Mouse (Mus musculus): ENCODE data around the gene Sec13. TPM values are rescaled to one million over a fixed set of nuclear protein-coding genes. Genes with fewer than 3 reads are reported as not detected.

Sec13 gene
- polyA plus RNA-seq, 1 experiment from 2014 or later: 268 TPM

DNA sequence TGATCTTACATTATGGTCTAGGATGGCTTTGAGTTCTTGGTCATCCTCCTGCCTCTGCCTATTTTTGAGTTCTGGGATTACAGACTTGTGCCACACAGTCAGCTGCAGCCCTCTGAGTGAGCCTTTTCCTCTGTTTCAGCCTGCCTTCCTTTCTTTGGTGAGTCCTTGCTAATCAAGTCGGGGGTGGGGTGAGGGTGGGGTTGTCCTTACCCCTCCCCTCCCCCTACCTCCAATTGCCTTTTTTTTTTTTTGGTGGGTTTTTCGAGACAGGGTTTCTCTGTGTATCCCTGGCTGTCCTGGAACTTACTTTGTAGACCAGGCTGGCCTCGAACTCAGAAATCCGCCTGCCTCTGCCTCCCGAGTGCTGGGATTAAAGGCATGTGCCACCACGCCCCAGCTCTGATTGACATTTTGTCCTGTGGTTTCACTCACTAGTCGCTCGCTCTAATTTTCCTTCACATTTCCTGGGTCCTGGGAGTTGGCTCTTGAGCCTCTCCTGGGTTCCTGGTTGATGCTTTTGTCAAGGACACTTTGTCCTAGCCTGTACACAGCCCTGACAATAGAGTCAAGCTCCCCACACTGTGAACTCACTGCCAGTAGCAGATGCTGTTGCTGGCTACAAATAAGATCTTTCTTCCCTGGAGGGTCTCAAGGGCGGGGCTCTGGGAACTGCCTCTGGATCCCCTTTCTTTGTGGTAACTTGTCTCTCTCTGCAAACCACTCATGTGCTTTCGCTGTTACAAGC lies 57.3 kb downstream of the Sec13 start:
- WGBS: 84% methylated on average over 10 of the region's 10 CpGs
- no peak for ATAC-seq (ENCODE audit: insufficient number of reproducible peaks, insufficient read depth, low FRiP score, low TSS enrichment)
- no peaks in the 10 kb centered on the region for H3K9me3 ChIP-seq

DNA sequence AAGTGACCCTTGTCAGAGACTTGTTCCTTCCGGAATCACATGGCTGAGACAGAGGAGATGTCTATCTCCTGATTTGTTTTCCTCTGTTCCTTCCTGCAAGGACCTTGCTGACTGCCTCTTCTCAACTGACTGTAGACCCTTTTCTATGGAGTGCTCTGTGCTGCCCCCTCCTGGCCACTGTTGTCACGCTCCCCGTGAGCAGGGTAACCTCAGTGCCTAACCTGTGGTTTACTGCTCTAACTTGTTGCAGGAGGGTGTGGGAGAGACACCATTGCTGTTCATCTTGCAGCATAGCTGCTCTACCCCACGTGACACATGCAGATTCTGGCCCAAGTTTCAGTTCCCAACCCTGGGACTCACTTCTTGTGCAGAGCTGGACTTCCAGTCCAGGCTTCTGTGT lies 59.3 kb downstream of the Sec13 start:
- H3K9me3 ChIP-seq: no peaks in the 10 kb centered on the region
- H3K27ac ChIP-seq: no peak overlapping the region
- H3K9ac ChIP-seq: no peak overlapping the region
- no peak overlapping the region for H3K4me3 ChIP-seq
- H3K27me3 ChIP-seq: no peaks in the 10 kb centered on the region
- H3K4me2 ChIP-seq (replicated peaks): no peak overlapping the region
- no peaks in the 10 kb centered on the region for H3K36me3 ChIP-seq
- H3K4me1 ChIP-seq: no peaks in the 10 kb centered on the region
- 23% methylated on average over 4 of the region's 4 CpGs for WGBS
- ATAC-seq (ENCODE audit: insufficient number of reproducible peaks, insufficient read depth, low FRiP score, low TSS enrichment): no peak

More for the DNA sequence above, 57.3 kb downstream of the Sec13 start:
- Histone ChIP-seq H3K4me1 (no peaks in the 10 kb centered on the region), H3K27ac (no peak overlapping the region), H3K9ac (no peak overlapping the region), H3K4me3 (no peak overlapping the region), H3K4me2 (replicated peaks) (no peak overlapping the region), H3K36me3 (no peaks in the 10 kb centered on the region), H3K27me3 (no peaks in the 10 kb centered on the region)

DNA sequence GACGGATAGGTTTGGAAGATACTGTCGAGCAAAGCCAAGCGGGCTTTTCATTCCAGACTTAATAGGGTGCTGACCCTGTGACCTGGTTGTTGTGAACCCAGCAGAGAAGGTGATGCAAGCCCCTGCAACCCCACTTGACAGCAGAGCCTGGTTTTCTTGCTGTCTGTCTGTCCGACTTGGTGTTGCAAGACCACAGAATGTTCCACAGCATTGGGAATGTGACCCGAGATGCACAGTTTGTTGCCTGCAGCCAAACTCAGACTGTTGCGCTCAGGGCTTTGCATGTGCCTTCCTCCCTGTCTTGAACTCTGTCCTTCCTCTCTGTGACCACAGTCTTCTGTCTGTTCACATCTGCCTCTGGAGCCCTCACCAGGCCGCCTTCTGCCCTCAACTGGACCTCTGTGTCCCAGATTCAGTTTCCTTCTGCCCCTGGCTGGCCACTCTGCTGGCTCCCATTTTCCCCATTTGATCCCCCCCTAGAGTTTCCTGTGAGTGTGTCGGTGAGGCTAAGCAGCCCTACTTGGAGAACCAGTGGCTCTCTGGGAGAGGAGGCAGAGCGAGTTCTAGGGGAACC lies 60.5 kb downstream of the Sec13 start:
- H3K27ac ChIP-seq: no peak overlapping the region
- no peak overlapping the region for H3K4me2 ChIP-seq (replicated peaks)
- no peak for ATAC-seq (ENCODE audit: insufficient number of reproducible peaks, insufficient read depth, low FRiP score, low TSS enrichment)
- H3K4me3 ChIP-seq: no peak overlapping the region
- H3K9me3 ChIP-seq: no peaks in the 10 kb centered on the region
- WGBS: 72% methylated on average over 9 of the region's 9 CpGs
- no peaks in the 10 kb centered on the region for H3K27me3 ChIP-seq
- H3K36me3 ChIP-seq: no peaks in the 10 kb centered on the region
- H3K4me1 ChIP-seq: no peaks in the 10 kb centered on the region
- no peak overlapping the region for H3K9ac ChIP-seq

DNA sequence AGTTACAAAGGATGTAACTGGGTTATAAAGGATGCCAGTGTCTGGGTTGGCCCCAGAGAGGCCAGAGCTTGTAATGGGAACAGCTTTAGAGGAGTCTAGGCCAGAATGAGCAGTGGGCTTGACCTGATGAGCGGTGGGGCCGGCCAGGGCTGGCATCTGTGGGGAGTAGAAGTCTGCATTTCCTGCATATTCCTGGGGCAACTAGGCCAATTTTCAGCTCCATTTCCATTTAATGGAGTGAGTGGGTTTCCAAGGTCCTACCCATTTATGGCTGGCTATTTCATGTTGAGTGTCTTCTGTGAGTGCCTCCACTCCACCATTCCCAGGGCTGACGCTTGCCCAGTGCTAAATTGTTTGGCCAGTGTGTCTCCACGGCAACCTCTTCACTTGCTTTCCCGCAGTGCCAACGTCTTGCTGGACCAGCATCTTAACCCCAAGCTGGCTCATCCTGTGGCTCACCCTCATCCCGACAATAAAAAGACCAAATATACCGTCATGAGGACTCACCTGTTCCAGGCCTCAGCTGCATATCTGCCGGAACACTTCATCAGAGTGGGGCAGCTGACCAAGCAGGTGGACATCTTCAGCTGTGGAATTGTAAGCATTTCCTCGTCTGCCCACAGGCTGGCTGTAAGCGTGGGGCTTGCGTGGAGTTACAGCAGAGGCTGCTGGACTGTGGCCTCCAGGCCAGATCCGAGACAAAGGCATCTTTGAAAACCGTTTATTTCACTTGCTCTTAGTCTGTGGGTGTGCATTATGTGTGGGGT lies 62.1 kb downstream of the Sec13 start:
- Histone ChIP-seq H3K9ac (no peak overlapping the region), H3K4me3 (no peak overlapping the region), H3K27ac (no peak overlapping the region), H3K4me2 (replicated peaks) (no peak overlapping the region), H3K36me3 (no peaks in the 10 kb centered on the region), H3K4me1 (no peaks in the 10 kb centered on the region), H3K9me3 (no peaks in the 10 kb centered on the region), H3K27me3 (no peaks in the 10 kb centered on the region)
- no peak for ATAC-seq (ENCODE audit: insufficient number of reproducible peaks, insufficient read depth, low FRiP score, low TSS enrichment)
- 74% methylated on average over 14 of the region's 14 CpGs for WGBS

Small RNA genes within 50 kb of the gene (microRNA-seq; reads per million reads assigned to microRNA genes)
- 0.91 reads per million for gene Mir7042

Other genes with a start within 250 kb of the Sec13 start
- 2.9 and 3.5 TPM in 2 replicates for gene Prrt3, start 238.8 kb downstream of the Sec13 start, polyA plus RNA-seq (2016; fragmentation: Nextera tagmentation; extraction: Ambion mirVana)
- 85.4 and 90.9 TPM in 2 replicates for gene Emc3, start 209.1 kb downstream of the Sec13 start, polyA plus RNA-seq (2016; fragmentation: Nextera tagmentation; extraction: Ambion mirVana)
- gene Fancd2, start 209.1 kb downstream of the Sec13 start, polyA plus RNA-seq (2016; fragmentation: Nextera tagmentation; extraction: Ambion mirVana): 13.4 and 14.7 TPM in 2 replicates
- 0.13 TPM in 1 of 2 replicates, not detected in the other for gene Fancd2os, start 140.0 kb downstream of the Sec13 start, polyA plus RNA-seq (2016; fragmentation: Nextera tagmentation; extraction: Ambion mirVana)
- gene Brk1, start 136.0 kb downstream of the Sec13 start, polyA plus RNA-seq (2016; fragmentation: Nextera tagmentation; extraction: Ambion mirVana): 211 and 215 TPM in 2 replicates
- 54.5 and 56.2 TPM in 2 replicates for gene Vhl, start 116.8 kb downstream of the Sec13 start, polyA plus RNA-seq (2016; fragmentation: Nextera tagmentation; extraction: Ambion mirVana)
- 3.0 and 3.7 TPM in 2 replicates for gene Irak2, start 102.3 kb downstream of the Sec13 start, polyA plus RNA-seq (2016; fragmentation: Nextera tagmentation; extraction: Ambion mirVana)
- 0.61 and 0.95 TPM in 2 replicates for gene Tatdn2, start 43.7 kb downstream of the Sec13 start, polyA plus RNA-seq (2016; fragmentation: Nextera tagmentation; extraction: Ambion mirVana)
- gene Ghrl, start 20.9 kb downstream of the Sec13 start, polyA plus RNA-seq (2016; fragmentation: Nextera tagmentation; extraction: Ambion mirVana): 0.37 TPM in 1 of 2 replicates, not detected in the other